Mouse (Mus musculus) T-helper 17 cell (primary cell): ENCODE results near the gene Myo1c.

Experiments
- in situ Hi-C, 2 experiments: fragments of 300-600 bp; cut with MboI, MseI; formaldehyde crosslinking; loops; 1 replicate in 1 of 2; 2 replicates in 1 of 2; pipeline ENCODE4 v1.15.1; 2025; ENCODE audit warnings: high pct_unique_total_duplicates in 2 of 2

The Myo1c gene

DNA sequence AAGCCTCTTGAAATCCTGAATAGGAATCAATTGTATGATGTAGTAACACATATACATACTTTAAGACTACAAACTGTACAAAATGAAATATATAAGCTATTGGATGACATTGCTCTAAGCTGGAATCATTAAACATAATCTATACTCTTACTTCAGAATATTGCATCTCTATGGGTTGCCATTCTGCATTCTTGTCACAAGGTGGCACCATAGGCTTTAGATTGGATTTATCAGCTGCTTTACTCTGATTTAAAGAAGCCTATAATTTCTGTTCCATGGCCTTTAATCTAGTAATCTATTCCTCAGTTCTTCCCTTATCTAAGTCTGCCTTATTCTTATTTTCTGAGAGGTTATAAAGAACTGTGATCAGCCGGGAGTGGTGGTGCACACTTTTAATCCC, 63.6 kb downstream of the Myo1c start:
- in situ Hi-C loops: loop anchor here (5.0 to 10.0 kb wide), 2 partner anchors 191 to 193 kb away; no protein-coding TSS in a partner anchor

DNA sequence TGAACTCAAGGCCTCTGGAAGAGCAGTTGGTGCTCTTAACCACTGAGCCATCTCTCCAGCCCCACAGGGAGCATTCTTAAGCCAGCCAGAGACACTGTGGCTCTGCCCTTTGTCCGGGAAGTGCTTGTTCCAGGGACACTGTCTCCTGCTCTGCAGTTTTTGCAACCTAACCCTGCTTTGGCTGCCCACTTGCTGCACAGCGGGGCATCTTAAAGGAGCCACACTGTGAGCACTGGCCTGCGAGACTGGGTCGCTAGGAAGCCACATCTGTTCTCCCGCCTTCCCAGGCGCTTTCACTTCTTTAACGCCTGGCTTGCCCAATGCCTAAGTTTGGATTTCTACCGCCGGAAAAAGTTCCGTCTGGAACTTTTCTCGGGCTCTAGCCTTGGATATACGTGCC, 65.3 kb downstream of the Myo1c start:
- in situ Hi-C loops: loop anchor here in 1 of 2 experiments (10.0 kb wide), 1 partner anchor 189 kb away; no protein-coding TSS in a partner anchor

DNA sequence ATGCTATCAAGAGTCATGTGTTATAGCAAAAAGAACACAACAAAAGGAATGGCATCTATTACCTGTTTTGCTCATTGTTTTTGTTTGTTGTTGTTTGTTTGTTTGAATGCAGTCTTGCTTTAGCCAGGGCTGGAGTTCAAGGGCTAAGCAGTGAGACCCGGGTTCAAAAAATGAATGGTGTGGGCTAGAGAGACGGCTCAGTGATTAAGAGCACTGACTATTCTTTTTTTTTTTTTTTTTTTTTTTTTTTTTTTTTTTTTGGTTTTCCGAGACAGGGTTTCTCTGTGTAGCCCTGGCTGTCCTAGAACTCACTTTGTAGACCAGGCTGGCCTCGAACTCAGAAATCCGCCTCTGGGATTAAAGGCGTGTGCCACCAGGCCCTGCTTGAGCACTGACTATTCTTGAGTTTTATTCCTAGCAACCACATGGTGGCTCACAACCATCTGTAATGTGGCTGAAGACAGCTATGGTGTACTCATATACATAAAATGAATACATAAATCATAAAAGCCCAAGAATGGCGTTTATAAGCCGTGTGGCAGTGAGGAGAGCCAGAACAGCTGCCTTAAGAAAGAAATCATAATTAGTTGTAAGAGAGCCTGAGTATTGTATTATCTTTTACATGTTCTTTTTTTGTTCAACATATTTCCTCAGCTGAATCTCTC, 66.5 kb downstream of the Myo1c start:
- in situ Hi-C loops: loop anchor here in 1 of 2 experiments (10.0 kb wide), 1 partner anchor 188 kb away; no protein-coding TSS in a partner anchor

DNA sequence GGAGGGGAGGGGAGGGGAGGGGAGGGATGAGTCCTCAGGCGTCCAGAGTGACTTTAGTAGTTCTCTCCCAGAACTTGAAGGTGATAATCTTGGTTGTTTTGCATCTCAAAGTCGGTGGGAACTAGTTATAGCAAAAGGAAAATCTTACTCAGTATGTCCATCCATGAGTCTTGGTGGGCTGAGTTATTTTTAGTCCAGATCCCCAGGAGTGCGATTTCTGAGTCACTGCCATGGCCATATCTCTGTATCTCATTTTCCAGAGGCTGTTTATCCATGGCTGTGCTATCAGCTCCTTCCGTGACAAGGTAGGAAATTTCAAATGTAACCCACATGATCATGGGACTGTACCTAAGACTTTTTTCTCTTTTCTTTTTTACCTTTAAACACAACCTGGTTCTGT, 72.0 kb downstream of the Myo1c start:
- in situ Hi-C loops: no loop called here
